Mouse (Mus musculus): ENCODE data around the gene Esr1. TPM values are rescaled to one million over a fixed set of nuclear protein-coding genes. Genes with fewer than 3 reads are reported as not detected.

Esr1 gene
- polyA plus RNA-seq, 1 experiment from 2014 or later, result 0.29 TPM

- Histone ChIP-seq H3K36me3 (ENCODE audit: control insufficient read depth, insufficient read depth) (no peaks in the 10 kb centered on the region), H3K27me3 (ENCODE audit: control insufficient read depth, insufficient read depth, low read length) (no peaks in the 10 kb centered on the region), H3K9ac (ENCODE audit: low read length) (no peak overlapping the region), H3K4me1 (ENCODE audit: control insufficient read depth, insufficient read depth, low read length) (no peaks in the 10 kb centered on the region), H3K4me3 (ENCODE audit: low read length) (no peak overlapping the region), H3K27ac (ENCODE audit: low read length) (no peak overlapping the region), H3K9me3 (replicated peaks; ENCODE audit: control insufficient read depth, low read length) (no peaks in the 10 kb centered on the region), H3K4me2 (ENCODE audit: low read depth, low read length) (no peak overlapping the region)
- 69% methylated on average over 3 of the region's 3 CpGs for WGBS
- no peak for ATAC-seq (replicated peaks; ENCODE audit: extremely low read depth, insufficient read depth, low FRiP score)
Measured at GRCm38 (mm10) chr10:4885506-4885905, 274.1 kb downstream of the Esr1 start.

DNA sequence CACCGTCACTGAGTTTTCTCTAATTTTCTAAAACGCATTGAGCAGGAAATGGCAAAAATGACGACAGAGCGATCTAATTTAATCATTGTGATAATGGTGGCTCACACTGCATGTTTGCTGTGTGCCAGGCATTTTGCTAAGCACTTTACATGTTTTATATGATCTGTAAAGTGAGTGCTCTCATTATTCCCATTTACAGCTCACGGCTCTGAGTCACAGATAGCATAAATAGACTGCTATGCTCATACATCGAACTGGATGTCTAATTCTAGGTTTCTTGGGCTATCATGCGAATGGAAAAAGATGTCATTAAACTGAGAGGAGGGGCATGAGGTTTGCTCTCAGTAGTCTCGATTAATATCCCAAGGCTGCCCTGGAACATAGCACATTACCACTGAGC is 274.6 kb downstream of the Esr1 start:
- ATAC-seq (replicated peaks; ENCODE audit: extremely low read depth, insufficient read depth, low FRiP score), result no peak
- 75% methylated on average over 8 of the region's 8 CpGs for WGBS
- Histone ChIP-seq H3K4me3 (ENCODE audit: low read length) (no peak overlapping the region), H3K4me2 (ENCODE audit: low read depth, low read length) (no peak overlapping the region), H3K9me3 (replicated peaks; ENCODE audit: control insufficient read depth, low read length) (no peaks in the 10 kb centered on the region), H3K27me3 (ENCODE audit: control insufficient read depth, insufficient read depth, low read length) (no peaks in the 10 kb centered on the region), H3K27ac (ENCODE audit: low read length) (no peak overlapping the region), H3K4me1 (ENCODE audit: control insufficient read depth, insufficient read depth, low read length) (no peaks in the 10 kb centered on the region), H3K9ac (ENCODE audit: low read length) (no peak overlapping the region), H3K36me3 (ENCODE audit: control insufficient read depth, insufficient read depth) (no peaks in the 10 kb centered on the region)

GRCm38 (mm10) chr10:4893475-4893874 is 282.1 kb downstream of the Esr1 start:
- Histone ChIP-seq H3K4me3 (ENCODE audit: low read length) (no peak overlapping the region), H3K27me3 (ENCODE audit: control insufficient read depth, insufficient read depth, low read length) (no peaks in the 10 kb centered on the region), H3K9me3 (replicated peaks; ENCODE audit: control insufficient read depth, low read length) (no peaks in the 10 kb centered on the region), H3K4me2 (ENCODE audit: low read depth, low read length) (no peak overlapping the region), H3K27ac (ENCODE audit: low read length) (no peak overlapping the region), H3K9ac (ENCODE audit: low read length) (no peak overlapping the region), H3K36me3 (ENCODE audit: control insufficient read depth, insufficient read depth) (no peaks in the 10 kb centered on the region), H3K4me1 (ENCODE audit: control insufficient read depth, insufficient read depth, low read length) (no peaks in the 10 kb centered on the region)
- 47% methylated on average over 1 of the region's 1 CpGs for WGBS
- no peak for ATAC-seq (replicated peaks; ENCODE audit: extremely low read depth, insufficient read depth, low FRiP score)

DNA sequence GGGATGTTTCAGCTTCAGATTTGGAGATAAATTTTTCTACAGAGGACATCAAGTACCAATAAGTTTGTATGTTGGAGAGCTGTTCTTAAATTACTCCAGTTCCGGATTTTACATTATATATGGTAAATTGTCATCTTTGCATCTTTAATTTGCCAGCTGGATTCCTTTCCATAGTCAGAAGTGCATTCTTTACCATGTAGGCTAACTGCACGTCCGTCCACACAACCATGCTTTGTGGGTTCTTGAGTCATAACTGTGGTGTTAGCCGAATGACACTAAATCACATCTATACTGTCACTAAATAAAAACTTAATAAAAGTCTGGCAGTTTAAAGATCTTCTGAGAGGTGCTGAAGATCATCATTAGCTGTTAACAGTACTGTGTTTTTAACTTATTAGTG is 286.4 kb downstream of the Esr1 start:
- WGBS, result 74% methylated on average over 4 of the region's 4 CpGs
- Histone ChIP-seq H3K4me2 (ENCODE audit: low read depth, low read length) (no peak overlapping the region), H3K9me3 (replicated peaks; ENCODE audit: control insufficient read depth, low read length) (no peaks in the 10 kb centered on the region), H3K27me3 (ENCODE audit: control insufficient read depth, insufficient read depth, low read length) (no peaks in the 10 kb centered on the region), H3K36me3 (ENCODE audit: control insufficient read depth, insufficient read depth) (no peaks in the 10 kb centered on the region), H3K4me1 (ENCODE audit: control insufficient read depth, insufficient read depth, low read length) (no peaks in the 10 kb centered on the region), H3K4me3 (ENCODE audit: low read length) (no peak overlapping the region), H3K9ac (ENCODE audit: low read length) (no peak overlapping the region), H3K27ac (ENCODE audit: low read length) (no peak overlapping the region)
- ATAC-seq (replicated peaks; ENCODE audit: extremely low read depth, insufficient read depth, low FRiP score), result no peak

- Histone ChIP-seq H3K36me3 (ENCODE audit: control insufficient read depth, insufficient read depth) (no peaks in the 10 kb centered on the region), H3K4me1 (ENCODE audit: control insufficient read depth, insufficient read depth, low read length) (no peaks in the 10 kb centered on the region), H3K9me3 (replicated peaks; ENCODE audit: control insufficient read depth, low read length) (no peaks in the 10 kb centered on the region), H3K27me3 (ENCODE audit: control insufficient read depth, insufficient read depth, low read length) (no peaks in the 10 kb centered on the region), H3K4me3 (ENCODE audit: low read length) (no peak overlapping the region), H3K27ac (ENCODE audit: low read length) (no peak overlapping the region), H3K4me2 (ENCODE audit: low read depth, low read length) (no peak overlapping the region), H3K9ac (ENCODE audit: low read length) (no peak overlapping the region)
- 43% methylated on average over 7 of the region's 7 CpGs for WGBS
- ATAC-seq (replicated peaks; ENCODE audit: extremely low read depth, insufficient read depth, low FRiP score), result no peak
Measured at GRCm38 (mm10) chr10:4900324-4900723, 288.9 kb downstream of the Esr1 start.

- H3K27me3 ChIP-seq (ENCODE audit: control insufficient read depth, insufficient read depth, low read length), result no peaks in the 10 kb centered on the region
- H3K9ac ChIP-seq (ENCODE audit: low read length), result no peak overlapping the region
- H3K4me1 ChIP-seq (ENCODE audit: control insufficient read depth, insufficient read depth, low read length), result no peaks in the 10 kb centered on the region
- H3K9me3 ChIP-seq (replicated peaks; ENCODE audit: control insufficient read depth, low read length), result no peaks in the 10 kb centered on the region
- H3K4me3 ChIP-seq (ENCODE audit: low read length), result no peak overlapping the region
- ATAC-seq (replicated peaks; ENCODE audit: extremely low read depth, insufficient read depth, low FRiP score), result no peak
- no peaks in the 10 kb centered on the region for H3K36me3 ChIP-seq (ENCODE audit: control insufficient read depth, insufficient read depth)
- no peak overlapping the region for H3K27ac ChIP-seq (ENCODE audit: low read length)
- 65% methylated on average over 2 of the region's 2 CpGs for WGBS
- H3K4me2 ChIP-seq (ENCODE audit: low read depth, low read length), result no peak overlapping the region
Measured at GRCm38 (mm10) chr10:4909271-4909670, 297.9 kb downstream of the Esr1 start.

- no peak for ATAC-seq (replicated peaks; ENCODE audit: extremely low read depth, insufficient read depth, low FRiP score)
- H3K9me3 ChIP-seq (replicated peaks; ENCODE audit: control insufficient read depth, low read length), result no peaks in the 10 kb centered on the region
- 77% methylated on average over 4 of the region's 4 CpGs for WGBS
- no peaks in the 10 kb centered on the region for H3K27me3 ChIP-seq (ENCODE audit: control insufficient read depth, insufficient read depth, low read length)
- H3K27ac ChIP-seq (ENCODE audit: low read length), result no peak overlapping the region
- no peaks in the 10 kb centered on the region for H3K36me3 ChIP-seq (ENCODE audit: control insufficient read depth, insufficient read depth)
- no peak overlapping the region for H3K4me3 ChIP-seq (ENCODE audit: low read length)
- H3K9ac ChIP-seq (ENCODE audit: low read length), result no peak overlapping the region
- no peak overlapping the region for H3K4me2 ChIP-seq (ENCODE audit: low read depth, low read length)
- no peaks in the 10 kb centered on the region for H3K4me1 ChIP-seq (ENCODE audit: control insufficient read depth, insufficient read depth, low read length)
Measured at GRCm38 (mm10) chr10:4910451-4910850, 299.1 kb downstream of the Esr1 start.

GRCm38 (mm10) chr10:4919046-4919445 is 307.7 kb downstream of the Esr1 start:
- H3K4me2 ChIP-seq (ENCODE audit: low read depth, low read length), result no peak overlapping the region
- no peaks in the 10 kb centered on the region for H3K36me3 ChIP-seq (ENCODE audit: control insufficient read depth, insufficient read depth)
- no peak overlapping the region for H3K4me3 ChIP-seq (ENCODE audit: low read length)
- no peaks in the 10 kb centered on the region for H3K9me3 ChIP-seq (replicated peaks; ENCODE audit: control insufficient read depth, low read length)
- no peak for ATAC-seq (replicated peaks; ENCODE audit: extremely low read depth, insufficient read depth, low FRiP score)
- H3K27me3 ChIP-seq (ENCODE audit: control insufficient read depth, insufficient read depth, low read length), result no peaks in the 10 kb centered on the region
- H3K27ac ChIP-seq (ENCODE audit: low read length), result no peak overlapping the region
- no peak overlapping the region for H3K9ac ChIP-seq (ENCODE audit: low read length)
- 83% methylated on average over 4 of the region's 4 CpGs for WGBS
- H3K4me1 ChIP-seq (ENCODE audit: control insufficient read depth, insufficient read depth, low read length), result no peaks in the 10 kb centered on the region

- Histone ChIP-seq H3K27me3 (ENCODE audit: control insufficient read depth, insufficient read depth, low read length) (no peaks in the 10 kb centered on the region), H3K9ac (ENCODE audit: low read length) (no peak overlapping the region), H3K4me2 (ENCODE audit: low read depth, low read length) (no peak overlapping the region), H3K4me1 (ENCODE audit: control insufficient read depth, insufficient read depth, low read length) (no peaks in the 10 kb centered on the region), H3K27ac (ENCODE audit: low read length) (no peak overlapping the region), H3K36me3 (ENCODE audit: control insufficient read depth, insufficient read depth) (no peaks in the 10 kb centered on the region), H3K9me3 (replicated peaks; ENCODE audit: control insufficient read depth, low read length) (no peaks in the 10 kb centered on the region), H3K4me3 (ENCODE audit: low read length) (no peak overlapping the region)
- 69% methylated on average over 2 of the region's 2 CpGs for WGBS
- ATAC-seq (replicated peaks; ENCODE audit: extremely low read depth, insufficient read depth, low FRiP score), result no peak
Measured at GRCm38 (mm10) chr10:4923616-4924015, 312.2 kb downstream of the Esr1 start.

GRCm38 (mm10) chr10:4924391-4924790 is 313.0 kb downstream of the Esr1 start:
- no peak for ATAC-seq (replicated peaks; ENCODE audit: extremely low read depth, insufficient read depth, low FRiP score)
- WGBS, result 86% methylated on average over 2 of the region's 2 CpGs
- H3K9ac ChIP-seq (ENCODE audit: low read length), result no peak overlapping the region
- no peaks in the 10 kb centered on the region for H3K4me1 ChIP-seq (ENCODE audit: control insufficient read depth, insufficient read depth, low read length)
- no peak overlapping the region for H3K27ac ChIP-seq (ENCODE audit: low read length)
- H3K36me3 ChIP-seq (ENCODE audit: control insufficient read depth, insufficient read depth), result no peaks in the 10 kb centered on the region
- no peak overlapping the region for H3K4me3 ChIP-seq (ENCODE audit: low read length)
- H3K4me2 ChIP-seq (ENCODE audit: low read depth, low read length), result no peak overlapping the region
- H3K9me3 ChIP-seq (replicated peaks; ENCODE audit: control insufficient read depth, low read length), result no peaks in the 10 kb centered on the region
- no peaks in the 10 kb centered on the region for H3K27me3 ChIP-seq (ENCODE audit: control insufficient read depth, insufficient read depth, low read length)

All from heart, embryonic 16.5 days (tissue).